Mouse (Mus musculus) liver, embryonic 16.5 days (tissue): ENCODE data around the gene Ntn1. TPM values are rescaled to one million over a fixed set of nuclear protein-coding genes. Genes with fewer than 3 reads are reported as not detected.

Experiments
- ATAC-seq: fragments of 200-750 bp; cut with Nextera tagmentation; 2 replicates; pipeline ENCODE4 v1.8.0; 2017; ENCODE audit warnings: low read depth, mild to moderate bottlenecking, moderate number of reproducible peaks, moderate library complexity
- H3K27ac ChIP-seq: fragments of 300-500 bp; sonication (generic); 2 replicates; pipeline ENCODE4 v1.5.1; 2014; ENCODE audit warnings: mild to moderate bottlenecking, low read length
- H3K27me3 ChIP-seq: fragments of 300-500 bp; sonication (generic); 2 replicates; pipeline ENCODE4 v1.6.1; 2014; ENCODE audit warnings: low read depth, low read length, mixed read lengths; ENCODE audit not compliant: control insufficient read depth, insufficient read depth
- H3K36me3 ChIP-seq: fragments of 300-500 bp; sonication (generic); 2 replicates; pipeline ENCODE4 v1.6.1; 2014; ENCODE audit warnings: mild to moderate bottlenecking; ENCODE audit not compliant: control insufficient read depth, insufficient read depth
- H3K4me1 ChIP-seq: fragments of 300-500 bp; sonication (generic); 2 replicates; pipeline ENCODE4 v1.6.1; 2014; ENCODE audit warnings: low read depth, low read length, mixed read lengths; ENCODE audit not compliant: control insufficient read depth
- H3K4me2 ChIP-seq: fragments of 300-500 bp; sonication (generic); 2 replicates; pipeline ENCODE4 v1.6.1; 2014; ENCODE audit warnings: low read depth, low read length, mixed read lengths
- H3K4me3 ChIP-seq: fragments of 300-500 bp; sonication (generic); 2 replicates; pipeline ENCODE4 v1.5.1; 2014; ENCODE audit warnings: low read depth, mild to moderate bottlenecking, low read length
- H3K9ac ChIP-seq: fragments of 300-500 bp; sonication (generic); 2 replicates; pipeline ENCODE4 v1.6.1; 2014; ENCODE audit warnings: low read depth, low read length
- H3K9me3 ChIP-seq: fragments of 300-500 bp; sonication (generic); replicated peaks from 2 replicates; pipeline ENCODE4 v1.6.1; 2016; ENCODE audit warnings: low read length; ENCODE audit not compliant: control insufficient read depth
- WGBS: fragments of 180-500 bp; shearing (Covaris S2); extraction: QIAGEN DNeasy Blood & Tissue Kit; methylation state at CpG from one replicate; pipeline ENCODE4 v1.1.7; 2014; ENCODE audit not compliant: insufficient replicate concordance; 5-methylcytosine and 5-hydroxymethylcytosine counted together
- polyA plus RNA-seq: library from polyadenylated mRNA; unstranded; fragments of >200 nt; fragmentation: Nextera tagmentation; extraction: Ambion mirVana; gene quantifications from 2 replicates; pipeline ENCODE4 v1.2.1, GENCODE M21; 2015

Gene Ntn1
- polyA plus RNA-seq, 1 experiment from 2014 or later, result 0.28 TPM

GRCm38 (mm10) chr11:68425492-68426315, 25.1 kb upstream of the Ntn1 start:
- Histone ChIP-seq H3K27ac (no peak overlapping the region), H3K9me3 (no peaks in the 10 kb centered on the region), H3K9ac (no peak overlapping the region), H3K36me3 (no peaks in the 10 kb centered on the region), H3K4me2 (no peak overlapping the region), H3K4me3 (no peak overlapping the region), H3K4me1 (no peaks in the 10 kb centered on the region), H3K27me3 (no peaks in the 10 kb centered on the region; the same call in 1 of the 2 replicates)
- ATAC-seq, result no peak
- WGBS, result 62% methylated on average over 8 of the region's 8 CpGs

- Histone ChIP-seq H3K4me3 (no peak overlapping the region), H3K36me3 (no peaks in the 10 kb centered on the region), H3K4me1 (no peaks in the 10 kb centered on the region), H3K4me2 (no peak overlapping the region), H3K9me3 (no peaks in the 10 kb centered on the region), H3K9ac (no peak overlapping the region), H3K27me3 (no peaks in the 10 kb centered on the region), H3K27ac (no peak overlapping the region)
- 23% methylated on average over 9 of the region's 9 CpGs for WGBS
- ATAC-seq, result no peak
Measured at GRCm38 (mm10) chr11:68417831-68418230, 17.2 kb upstream of the Ntn1 start.

- no peak for ATAC-seq
- Histone ChIP-seq H3K27ac (no peak overlapping the region), H3K4me2 (no peak overlapping the region), H3K9ac (no peak overlapping the region), H3K36me3 (no peaks in the 10 kb centered on the region), H3K4me3 (no peak overlapping the region), H3K27me3 (no peaks in the 10 kb centered on the region), H3K4me1 (no peaks in the 10 kb centered on the region), H3K9me3 (no peaks in the 10 kb centered on the region)
- WGBS, result 36% methylated on average over 3 of the region's 3 CpGs
Measured at GRCm38 (mm10) chr11:68417001-68417400, 16.4 kb upstream of the Ntn1 start.

GRCm38 (mm10) chr11:68408127-68408526, 7.5 kb upstream of the Ntn1 start:
- H3K9ac ChIP-seq, result no peak overlapping the region
- ATAC-seq, result no peak
- no peaks in the 10 kb centered on the region for H3K36me3 ChIP-seq
- WGBS, result 33% methylated on average over 2 of the region's 2 CpGs
- H3K9me3 ChIP-seq, result no peaks in the 10 kb centered on the region
- H3K4me3 ChIP-seq, result no peak overlapping the region
- H3K27ac ChIP-seq, result no peak overlapping the region
- no peaks in the 10 kb centered on the region for H3K4me1 ChIP-seq
- H3K4me2 ChIP-seq, result no peak overlapping the region
- peaks cover 2% of the 10 kb centered on the region for H3K27me3 ChIP-seq

GRCm38 (mm10) chr11:68407266-68407926, 6.8 kb upstream of the Ntn1 start:
- 28% methylated on average over 11 of the region's 11 CpGs for WGBS
- Histone ChIP-seq H3K4me3 (no peak overlapping the region), H3K36me3 (no peaks in the 10 kb centered on the region), H3K9ac (no peak overlapping the region), H3K27ac (no peak overlapping the region), H3K4me1 (no peaks in the 10 kb centered on the region), H3K4me2 (no peak overlapping the region), H3K9me3 (no peaks in the 10 kb centered on the region), H3K27me3 (peaks cover 4% of the 10 kb centered on the region)
- no peak for ATAC-seq

GRCm38 (mm10) chr11:68405576-68405975, 5.0 kb upstream of the Ntn1 start:
- WGBS, result 71% methylated on average over 8 of the region's 8 CpGs
- Histone ChIP-seq H3K4me1 (no peaks in the 10 kb centered on the region), H3K36me3 (no peaks in the 10 kb centered on the region), H3K9me3 (no peaks in the 10 kb centered on the region), H3K4me2 (no peak overlapping the region), H3K27ac (no peak overlapping the region), H3K4me3 (no peak overlapping the region), H3K27me3 (peaks cover 18% of the 10 kb centered on the region), H3K9ac (no peak overlapping the region)
- no peak for ATAC-seq

GRCm38 (mm10) chr11:68404185-68404584, 3.6 kb upstream of the Ntn1 start:
- Histone ChIP-seq H3K9me3 (no peaks in the 10 kb centered on the region), H3K36me3 (no peaks in the 10 kb centered on the region), H3K27ac (no peak overlapping the region), H3K27me3 (peaks cover 32% of the 10 kb centered on the region), H3K4me3 (no peak overlapping the region), H3K9ac (no peak overlapping the region), H3K4me2 (no peak overlapping the region), H3K4me1 (no peaks in the 10 kb centered on the region)
- WGBS, result 40% methylated on average over 4 of the region's 4 CpGs
- ATAC-seq, result no peak

GRCm38 (mm10) chr11:68401428-68401827, 805 bp upstream of the Ntn1 start:
- WGBS, result 16% methylated on average over 5 of the region's 5 CpGs
- Histone ChIP-seq H3K9me3 (no peaks in the 10 kb centered on the region), H3K4me3 (no peak overlapping the region), H3K4me2 (no peak overlapping the region), H3K9ac (no peak overlapping the region), H3K4me1 (no peaks in the 10 kb centered on the region), H3K36me3 (no peaks in the 10 kb centered on the region), H3K27me3 (peaks cover 59% of the 10 kb centered on the region), H3K27ac (no peak overlapping the region)
- ATAC-seq, result no peak

GRCm38 (mm10) chr11:68400021-68400671, 477 bp downstream of the Ntn1 start:
- Histone ChIP-seq H3K4me1 (no peaks in the 10 kb centered on the region), H3K4me3 (peak overlapping the region; percentile 27), H3K9ac (no peak overlapping the region), H3K4me2 (peak overlapping the region; percentile 46), H3K27me3 (peaks cover 70% of the 10 kb centered on the region), H3K36me3 (no peaks in the 10 kb centered on the region), H3K9me3 (no peaks in the 10 kb centered on the region), H3K27ac (no peak overlapping the region)
- ATAC-seq, result no peak
- WGBS, result under 1% methylated on average over 52 of the region's 57 CpGs
